Mouse (Mus musculus): ENCODE data around the gene Cldn9.

GRCm38 (mm10) chr17:23722376-23723125 lies 38.7 kb upstream of the Cldn9 start, which contains the start of gene 1520401A03Rik:
- no peak for TF ChIP-seq POLR2A (IDR thresholded peaks at IDR 0.05; ENCODE audit: insufficient read depth, low read depth, low read length)
- TF ChIP-seq CTCF (IDR thresholded peaks at IDR 0.05) = no peak

All from heart, adult 2 months (tissue).